Mouse (Mus musculus): ENCODE results near the gene 2300002M23Rik.

DNA sequence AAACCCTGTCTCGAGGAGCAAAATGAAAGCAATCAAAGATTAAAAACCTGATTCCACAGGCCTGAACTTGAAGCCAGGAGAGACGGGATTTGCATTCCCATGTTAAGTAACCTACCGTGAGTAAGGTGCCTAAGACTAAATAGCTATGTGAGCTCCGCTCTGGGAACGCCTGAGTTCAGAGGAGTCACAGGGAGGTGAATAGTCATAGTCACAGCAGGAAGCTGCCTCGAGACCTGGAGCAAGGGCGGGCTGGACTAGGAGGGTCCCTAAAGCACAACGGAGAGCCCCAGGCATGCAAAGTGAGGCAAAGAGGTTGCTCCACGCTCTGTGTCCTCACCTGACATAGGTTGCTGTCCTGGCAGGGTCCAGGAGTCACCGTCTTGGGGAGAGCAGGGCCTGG lies 27.7 kb upstream of the 2300002M23Rik start:
- TF ChIP-seq CTCF (IDR thresholded peaks at IDR 0.05; ENCODE audit: insufficient read depth, low read depth, low read length) (no peak), POLR2A (IDR thresholded peaks at IDR 0.05; ENCODE audit: insufficient read depth, low read depth, low read length) (no peak)

Measured in olfactory bulb, adult 2 months (tissue).